Mouse (Mus musculus): ENCODE results near the gene Vstm2l. TPM values are rescaled to one million over a fixed set of nuclear protein-coding genes. Genes with fewer than 3 reads are reported as not detected.

Gene Vstm2l
- 100 to 1,000 TPM; 189 to 190 TPM for total RNA-seq (2021)

- DNase-seq, result peak; percentile 72
- intact Hi-C loops (cut with DNase I), result loop anchor here (10.0 kb wide), 2 partner anchors 279 to 291 kb away; no protein-coding TSS in a partner anchor
Measured at GRCm38 (mm10) chr2:157914105-157914764, at the start of gene Vstm2l. Vstm2l (plus strand) TSS chr2:157914653.

- DNase-seq, result no peak
- intact Hi-C loops (cut with DNase I), result no loop called here
Measured at GRCm38 (mm10) chr2:157867126-157867525, 47.3 kb upstream of the Vstm2l start.

GRCm38 (mm10) chr2:157870247-157870646 lies 44.2 kb upstream of the Vstm2l start:
- no peak for DNase-seq
- intact Hi-C loops (cut with DNase I), result no loop called here

- intact Hi-C loops (cut with DNase I), result no loop called here
- DNase-seq, result peak; percentile 84
Measured at GRCm38 (mm10) chr2:157873223-157873622, 41.2 kb upstream of the Vstm2l start.

- intact Hi-C loops (cut with DNase I), result no loop called here
Measured at GRCm38 (mm10) chr2:157873691-157874090, 40.8 kb upstream of the Vstm2l start.

GRCm38 (mm10) chr2:157875111-157875510 lies 39.3 kb upstream of the Vstm2l start:
- intact Hi-C loops (cut with DNase I), result no loop called here
- no peak for DNase-seq

More at GRCm38 (mm10) chr2:157873691-157874090, 40.8 kb upstream of the Vstm2l start:
- no peak for DNase-seq

GRCm38 (mm10) chr2:157877394-157877793 lies 37.1 kb upstream of the Vstm2l start:
- no peak for DNase-seq
- intact Hi-C loops (cut with DNase I), result no loop called here

- no peak for DNase-seq
- intact Hi-C loops (cut with DNase I), result no loop called here
Measured at GRCm38 (mm10) chr2:157877967-157878366, 36.5 kb upstream of the Vstm2l start.

- no peak for DNase-seq
- intact Hi-C loops (cut with DNase I), result no loop called here
Measured at GRCm38 (mm10) chr2:157881939-157882338, 32.5 kb upstream of the Vstm2l start.

GRCm38 (mm10) chr2:157887275-157888025 lies 27.0 kb upstream of the Vstm2l start:
- intact Hi-C loops (cut with DNase I), result no loop called here
- peak; percentile 16 for DNase-seq

- intact Hi-C loops (cut with DNase I), result no loop called here
- DNase-seq, result no peak
Measured at GRCm38 (mm10) chr2:157891166-157891565, 23.3 kb upstream of the Vstm2l start.

- intact Hi-C loops (cut with DNase I), result no loop called here
- peak; percentile 64 for DNase-seq
Measured at GRCm38 (mm10) chr2:157897131-157897530, 17.3 kb upstream of the Vstm2l start.

GRCm38 (mm10) chr2:157913204-157913636 lies 1.2 kb upstream of the Vstm2l start:
- intact Hi-C loops (cut with DNase I), result loop anchor here (10.0 kb wide), 2 partner anchors 278 to 292 kb away; no protein-coding TSS in a partner anchor

GRCm38 (mm10) chr2:157913705-157914104 lies 748 bp upstream of the Vstm2l start:
- no peak for DNase-seq
- intact Hi-C loops (cut with DNase I), result loop anchor here (10.0 kb wide), 2 partner anchors 279 to 291 kb away; no protein-coding TSS in a partner anchor

More at GRCm38 (mm10) chr2:157913204-157913636, 1.2 kb upstream of the Vstm2l start:
- peak; percentile 69 for DNase-seq

GRCm38 (mm10) chr2:157914889-157915517 lies 550 bp downstream of the Vstm2l start:
- peak; percentile 51 for DNase-seq
- intact Hi-C loops (cut with DNase I), result loop anchor here (10.0 kb wide), 2 partner anchors 280 to 290 kb away; no protein-coding TSS in a partner anchor

- no peak for DNase-seq
- intact Hi-C loops (cut with DNase I), result loop anchor here (10.0 kb wide), 2 partner anchors 284 to 286 kb away; no protein-coding TSS in a partner anchor
Measured at GRCm38 (mm10) chr2:157918529-157918928, 4.1 kb downstream of the Vstm2l start.

- intact Hi-C loops (cut with DNase I), result no loop called here
- peak; percentile 77 for DNase-seq
Measured at GRCm38 (mm10) chr2:157921551-157921950, 7.1 kb downstream of the Vstm2l start.

- intact Hi-C loops (cut with DNase I), result no loop called here
Measured at GRCm38 (mm10) chr2:157923406-157923805, 9.0 kb downstream of the Vstm2l start.

GRCm38 (mm10) chr2:157924504-157924903 lies 10.1 kb downstream of the Vstm2l start:
- no peak for DNase-seq
- intact Hi-C loops (cut with DNase I), result no loop called here

More at GRCm38 (mm10) chr2:157923406-157923805, 9.0 kb downstream of the Vstm2l start:
- no peak for DNase-seq

GRCm38 (mm10) chr2:157926502-157926901 lies 12.0 kb downstream of the Vstm2l start:
- DNase-seq, result no peak

GRCm38 (mm10) chr2:157926927-157927326 lies 12.5 kb downstream of the Vstm2l start:
- no peak for DNase-seq
- intact Hi-C loops (cut with DNase I), result no loop called here

More at GRCm38 (mm10) chr2:157926502-157926901, 12.0 kb downstream of the Vstm2l start:
- intact Hi-C loops (cut with DNase I), result no loop called here
